Mouse (Mus musculus) lung, postnatal 14 days (tissue): ENCODE measurements around the gene Nol10.

ENCODE experiments used
- DNase-seq: peaks from one replicate; pipeline ENCODE4 v3.0.0; 2021

Gene Nol10

GRCm38 (mm10) chr12:17366981-17367380 is 18.7 kb downstream of the Nol10 start:
- peak; percentile 62 for DNase-seq

- DNase-seq, result no peak
These were observed 20.9 kb downstream of the Nol10 start for GRCm38 (mm10) chr12:17369111-17369510.

- no peak for DNase-seq
These were observed 21.5 kb downstream of the Nol10 start for GRCm38 (mm10) chr12:17369551-17370325.

- DNase-seq, result peak; percentile 5
These were observed 23.5 kb downstream of the Nol10 start for GRCm38 (mm10) chr12:17371589-17372235.

- no peak for DNase-seq
These were observed 24.4 kb downstream of the Nol10 start for GRCm38 (mm10) chr12:17372696-17373095.

GRCm38 (mm10) chr12:17373470-17373975 is 25.3 kb downstream of the Nol10 start:
- no peak for DNase-seq

- no peak for DNase-seq
These were observed 27.0 kb downstream of the Nol10 start for GRCm38 (mm10) chr12:17375243-17375642.

GRCm38 (mm10) chr12:17376521-17376920 is 28.3 kb downstream of the Nol10 start:
- DNase-seq, result no peak

- no peak for DNase-seq
These were observed 32.7 kb downstream of the Nol10 start for GRCm38 (mm10) chr12:17380991-17381390.

- no peak for DNase-seq
These were observed 34.5 kb downstream of the Nol10 start for GRCm38 (mm10) chr12:17382759-17383158.

GRCm38 (mm10) chr12:17386896-17387295 is 38.6 kb downstream of the Nol10 start:
- no peak for DNase-seq

- DNase-seq, result no peak
These were observed 39.3 kb downstream of the Nol10 start for GRCm38 (mm10) chr12:17387332-17388135.

GRCm38 (mm10) chr12:17388136-17388437 is 39.8 kb downstream of the Nol10 start:
- no peak for DNase-seq

- no peak for DNase-seq
These were observed 41.8 kb downstream of the Nol10 start for GRCm38 (mm10) chr12:17390036-17390435.

- peak; percentile 10 for DNase-seq
These were observed 42.3 kb downstream of the Nol10 start for GRCm38 (mm10) chr12:17390510-17390909.

- DNase-seq, result no peak
These were observed 44.9 kb downstream of the Nol10 start for GRCm38 (mm10) chr12:17393148-17393547.

- no peak for DNase-seq
These were observed 48.9 kb downstream of the Nol10 start for GRCm38 (mm10) chr12:17397150-17397549.

GRCm38 (mm10) chr12:17401419-17401818 is 53.2 kb downstream of the Nol10 start:
- no peak for DNase-seq

- no peak for DNase-seq
These were observed 53.9 kb downstream of the Nol10 start for GRCm38 (mm10) chr12:17402116-17402515.

GRCm38 (mm10) chr12:17403998-17404397 is 55.7 kb downstream of the Nol10 start:
- DNase-seq, result no peak

GRCm38 (mm10) chr12:17406825-17407224 is 58.6 kb downstream of the Nol10 start:
- no peak for DNase-seq

GRCm38 (mm10) chr12:17408312-17408711 is 60.1 kb downstream of the Nol10 start:
- no peak for DNase-seq

GRCm38 (mm10) chr12:17411242-17411641 is 63.0 kb downstream of the Nol10 start:
- DNase-seq, result no peak
